Mouse (Mus musculus) central nervous system, embryonic 14 days (tissue): Measurements from ENCODE around the gene Nemp1. TPM values are rescaled to one million over a fixed set of nuclear protein-coding genes. Genes with fewer than 3 reads are reported as not detected.

Experiments used
- polyA plus RNA-seq: library from polyadenylated mRNA; depleted of rRNA; stranded (reverse); fragments of >200 nt; gene quantifications from 2 replicates; pipeline ENCODE4 v1.2.3, GENCODE M21; 2012; rRNA removed

Gene Nemp1
- 8.7 and 9.0 TPM in 2 replicates for polyA plus RNA-seq

DNA sequence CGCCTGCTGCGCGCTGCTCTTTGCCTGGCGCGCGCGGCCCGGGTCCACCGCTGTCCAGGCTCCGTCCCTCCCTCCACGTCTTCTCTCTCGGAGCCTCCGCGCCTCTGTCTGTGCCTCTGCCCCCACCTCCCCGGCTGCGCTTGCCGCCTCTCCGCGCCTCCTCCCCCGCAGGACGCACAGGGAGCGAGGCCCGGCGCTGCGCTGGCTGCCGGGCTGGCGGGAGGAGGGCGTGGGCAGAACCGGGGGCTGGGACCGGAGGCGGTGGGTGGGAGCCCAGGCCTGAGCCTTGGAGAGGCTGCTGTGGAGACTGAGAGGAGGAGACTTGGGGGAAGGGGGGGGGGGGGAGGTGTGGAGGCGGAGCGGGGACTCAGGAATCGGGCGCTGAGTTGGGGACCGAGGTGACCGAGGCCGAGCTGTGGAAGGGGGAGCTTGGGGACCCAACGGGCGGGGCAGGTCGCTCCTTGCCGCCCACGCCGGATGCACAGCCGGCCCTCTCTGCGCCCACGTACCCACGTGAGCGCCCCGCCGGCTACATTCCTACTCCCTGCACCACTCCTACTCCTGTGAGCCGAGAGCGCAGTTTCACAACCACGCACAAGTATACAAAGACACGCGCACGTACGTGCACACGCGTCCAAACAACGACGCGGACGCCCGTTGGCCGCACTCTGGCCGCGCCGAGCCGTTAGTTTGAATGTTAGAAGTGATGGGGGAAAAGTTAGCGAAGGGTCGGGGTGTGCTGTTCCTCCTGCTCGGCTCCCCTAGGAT is at the start of gene Nemp1:
Gene Nemp1, plus strand, starts transcription at position 401 of the 768 bp plus-strand sequence.

DNA sequence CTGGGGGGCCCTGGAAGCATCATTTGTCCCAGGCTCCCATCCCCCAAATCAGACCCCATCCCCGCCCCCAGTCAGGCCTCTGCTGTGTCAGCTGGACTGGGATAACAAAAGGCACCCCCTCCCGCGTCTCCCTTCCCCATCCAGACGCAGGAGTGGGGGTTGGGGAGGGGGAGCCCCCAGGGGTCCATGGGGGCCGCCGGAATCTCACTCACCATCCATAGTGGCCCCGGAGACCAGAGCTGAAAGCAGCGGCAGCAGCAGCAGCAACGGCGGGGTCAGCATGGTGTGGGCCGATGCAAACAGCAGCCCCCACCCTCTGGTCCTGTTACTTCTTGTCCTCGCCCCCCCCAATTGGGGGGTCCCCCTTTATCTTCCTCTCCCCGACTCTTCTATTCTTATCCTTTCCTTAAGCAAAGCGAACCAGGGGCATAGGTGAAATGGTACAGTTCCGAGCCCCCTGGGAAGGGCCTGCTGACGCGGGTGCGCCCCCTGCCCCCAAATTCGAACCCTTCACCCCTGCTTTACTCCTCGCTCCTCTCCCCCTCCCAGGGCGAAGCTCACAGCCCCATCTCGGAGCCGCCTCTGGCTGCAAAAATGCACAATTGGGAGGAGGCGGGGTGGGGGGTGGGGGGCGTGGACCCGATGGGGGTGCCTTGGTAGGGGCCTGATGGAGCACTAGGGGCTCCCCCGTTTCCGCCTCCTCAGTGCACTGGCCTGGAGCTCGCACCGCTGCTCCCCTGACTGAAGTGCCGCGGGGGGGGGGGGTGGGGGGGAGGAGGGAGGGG is 46.1 kb upstream of the Nemp1 start, which contains the start of gene Lrp1:
Gene Lrp1, minus strand, starts transcription at position 743 of the 785 bp plus-strand sequence.

DNA sequence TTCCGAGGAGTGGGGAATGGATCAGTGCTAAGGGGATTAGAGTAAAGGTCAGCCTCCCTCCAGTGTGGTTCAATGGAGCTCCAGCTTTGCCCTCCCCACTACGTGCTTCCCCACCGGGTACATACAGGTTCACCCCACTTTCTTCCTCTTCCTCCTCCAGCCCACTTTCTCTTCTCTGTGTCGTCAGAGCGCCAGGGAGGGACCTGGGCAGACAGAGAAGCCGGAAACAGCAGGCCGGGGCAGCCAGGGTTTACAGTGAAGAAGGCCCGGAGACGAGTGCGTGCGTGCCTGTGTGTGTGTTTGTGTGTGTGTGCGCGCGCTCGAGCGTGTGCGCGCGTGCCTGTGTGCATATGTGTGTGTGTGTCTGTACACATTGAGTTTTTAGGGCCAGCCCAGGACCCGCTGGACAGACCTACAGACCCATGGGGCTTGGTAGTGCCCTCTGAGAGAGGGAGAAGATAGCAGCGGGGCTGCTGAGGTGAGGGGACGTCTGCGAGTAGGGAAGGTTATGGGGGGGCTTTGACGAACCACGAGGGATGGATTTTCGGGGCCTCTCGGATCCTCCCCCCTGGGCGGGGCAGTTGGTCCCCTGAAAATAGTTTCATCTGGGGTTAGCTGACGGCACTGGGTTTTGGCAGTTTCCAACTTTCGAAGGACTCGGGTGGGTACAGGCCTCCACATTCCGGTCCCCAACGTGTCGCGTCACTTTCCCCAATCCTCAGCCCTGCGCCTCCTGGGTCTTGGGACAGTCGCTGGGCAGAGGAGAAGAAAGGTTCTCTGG is 23.7 kb upstream of the Nemp1 start, which contains the start of gene Stat6:
Gene Stat6, plus strand, starts transcription at position 215 of the 781 bp plus-strand sequence.

GRCm38 (mm10) chr10:127668093-127669050 is 1.7 kb downstream of the Nemp1 start, which contains the start of gene Nab2:
Gene Nab2 (minus strand): TSS chr10:127668568.

DNA sequence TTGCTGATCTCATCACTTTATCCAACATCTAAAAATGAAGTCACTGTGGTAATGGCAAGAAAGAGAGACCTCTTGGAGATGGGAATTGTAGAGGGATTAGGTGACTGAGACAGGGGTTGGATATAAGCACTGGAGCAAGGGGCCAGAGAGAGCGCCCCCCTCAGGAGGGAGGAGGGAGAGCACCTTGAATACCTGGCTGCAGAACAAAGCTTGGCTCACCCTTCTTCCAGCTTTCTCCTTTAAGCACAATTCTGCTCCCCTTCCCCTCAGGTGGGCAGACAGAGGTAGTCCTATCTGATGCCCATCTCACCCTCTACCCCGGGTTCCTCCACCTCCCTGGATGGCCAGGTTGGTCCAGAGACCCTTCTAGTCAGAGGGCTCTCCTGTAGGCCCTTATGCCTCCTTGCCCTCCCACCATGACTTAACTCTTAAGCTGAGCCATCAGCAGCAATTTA is 38.1 kb downstream of the Nemp1 start, which contains the start of gene Myo1a:
Gene Myo1a, plus strand, starts transcription at position 405 of the 455 bp plus-strand sequence.

DNA sequence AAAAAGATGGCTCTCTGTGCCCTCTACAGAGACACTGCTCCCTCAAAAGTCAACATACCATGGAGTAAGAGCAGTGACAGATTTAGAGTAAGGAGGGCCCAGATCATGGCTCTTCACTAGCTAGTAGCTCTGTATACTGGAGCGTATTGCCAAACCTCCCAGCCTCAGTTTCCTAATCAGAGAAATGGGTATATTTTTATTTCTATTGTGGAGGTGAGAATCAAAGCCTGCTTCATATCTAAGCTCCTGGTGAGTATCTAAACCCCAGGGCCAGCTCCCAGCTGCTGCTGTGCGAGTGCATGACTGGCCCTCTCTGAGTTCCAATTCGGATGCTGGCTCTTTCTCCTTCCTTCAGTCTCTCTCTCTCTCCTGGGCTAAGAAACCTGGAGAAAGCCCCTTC is 57.5 kb downstream of the Nemp1 start, which contains the start of gene Tac2:
Gene Tac2, plus strand, starts transcription at position 301 of the 400 bp plus-strand sequence.

GRCm38 (mm10) chr10:127739083-127739660 is 72.5 kb downstream of the Nemp1 start, which contains the start of gene Zbtb39:
Gene Zbtb39 (plus strand): TSS chr10:127739538.

Other genes with a start within 250 kb of the Nemp1 start
- 9.7 and 15.0 TPM in 2 replicates for gene Stac3, start 165.2 kb upstream of the Nemp1 start, polyA plus RNA-seq
- gene Ndufa4l2, start 151.9 kb upstream of the Nemp1 start, polyA plus RNA-seq, result 10.8 and 13.2 TPM in 2 replicates
- gene Shmt2, start 144.5 kb upstream of the Nemp1 start, polyA plus RNA-seq, result 91.9 and 95.9 TPM in 2 replicates
- gene Nxph4, start 132.3 kb upstream of the Nemp1 start, polyA plus RNA-seq, result 26.9 and 35.5 TPM in 2 replicates
- 163 and 211 TPM in 2 replicates for gene Lrp1, start 45.8 kb upstream of the Nemp1 start, polyA plus RNA-seq
- 8.3 and 11.7 TPM in 2 replicates for gene Stat6, start 23.9 kb upstream of the Nemp1 start, polyA plus RNA-seq
- gene Nab2, start 1.7 kb downstream of the Nemp1 start, polyA plus RNA-seq, result 9.8 and 18.1 TPM in 2 replicates
- gene Myo1a, start 38.3 kb downstream of the Nemp1 start, polyA plus RNA-seq, result 2.8 and 3.1 TPM in 2 replicates
- gene Tac2, start 57.6 kb downstream of the Nemp1 start, polyA plus RNA-seq, result 0.44 and 1.0 TPM in 2 replicates
- gene Zbtb39, start 72.6 kb downstream of the Nemp1 start, polyA plus RNA-seq, result 14.6 and 15.2 TPM in 2 replicates
- gene Gpr182, start 84.8 kb downstream of the Nemp1 start, polyA plus RNA-seq, result 0.76 and 1.2 TPM in 2 replicates
- gene Rdh1, start 92.8 kb downstream of the Nemp1 start, polyA plus RNA-seq, result 0.05 and 0.12 TPM in 2 replicates
- gene Rdh16f1, start 92.9 kb downstream of the Nemp1 start, polyA plus RNA-seq, result 0.30 TPM in 1 of 2 replicates, not detected in the other
- 0.34 TPM in 1 of 2 replicates, not detected in the other for gene Rdh9, start 109.5 kb downstream of the Nemp1 start, polyA plus RNA-seq
- gene Rdh16, start 134.3 kb downstream of the Nemp1 start, polyA plus RNA-seq, result 0.01 TPM in 1 of 2 replicates, not detected in the other
- gene Rdh19, start 183.0 kb downstream of the Nemp1 start, polyA plus RNA-seq, result not detected in 2 replicates
- gene Rdh16f2, start 199.6 kb downstream of the Nemp1 start, polyA plus RNA-seq, result not detected in 2 replicates
- gene Rdh7, start 221.9 kb downstream of the Nemp1 start, polyA plus RNA-seq, result not detected in 2 replicates
- gene Sdr9c7, start 231.6 kb downstream of the Nemp1 start, polyA plus RNA-seq, result not detected in 2 replicates